Mouse (Mus musculus): ENCODE data around the gene Tenm4.

DNA sequence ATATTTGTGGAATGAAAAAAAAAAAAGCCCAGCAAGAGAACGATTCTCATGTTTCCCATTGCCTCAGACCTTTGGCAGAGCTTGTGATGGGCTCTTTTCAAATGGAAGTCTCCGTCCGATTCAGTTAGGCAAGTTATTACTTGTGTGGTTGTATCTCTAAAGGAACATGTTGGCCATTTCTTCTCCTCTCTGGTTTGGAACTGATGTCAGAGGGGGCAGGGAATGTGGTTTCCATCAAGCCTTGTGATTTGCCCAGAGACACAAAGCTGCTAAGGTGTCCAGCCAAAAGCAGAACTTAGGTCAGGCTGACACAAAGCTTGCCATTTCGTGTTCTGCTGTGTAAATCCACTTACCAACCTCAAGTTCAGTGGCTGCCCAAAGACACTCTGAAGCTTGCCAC lies 10.7 kb downstream of the Tenm4 start:
- TF ChIP-seq CTCF (IDR thresholded peaks at IDR 0.05; ENCODE audit: extremely low read depth, insufficient read length, insufficient replicate concordance, low read depth, low read length): no peak
- TF ChIP-seq POLR2A (IDR thresholded peaks at IDR 0.05; ENCODE audit: low read depth, low read length): no peak
